Mouse (Mus musculus) thymus, adult 2 months (tissue): ENCODE measurements around the gene Fbxl14. TPM values are rescaled to one million over a fixed set of nuclear protein-coding genes. Genes with fewer than 3 reads are reported as not detected.

Source experiments
- DNase-seq: peaks from one replicate; pipeline ENCODE4 v3.0.0; 2021
- H3K27ac ChIP-seq: fragments of 200-500 bp; 2 replicates; pipeline ENCODE4 v1.5.1; 2012; ENCODE audit warnings: low read length, control low read depth; ENCODE audit not compliant: control insufficient read depth, insufficient read depth
- H3K27me3 ChIP-seq: fragments of 200-500 bp; 2 replicates; pipeline ENCODE4 v1.6.1; 2012; ENCODE audit warnings: mild to moderate bottlenecking, low read length, moderate library complexity, mixed read lengths; ENCODE audit not compliant: control insufficient read depth, insufficient read depth
- H3K36me3 ChIP-seq: fragments of 200-500 bp; 2 replicates; pipeline ENCODE4 v1.6.1; 2012; ENCODE audit warnings: mild to moderate bottlenecking, low read length, moderate library complexity; ENCODE audit not compliant: control insufficient read depth, insufficient read depth
- H3K4me1 ChIP-seq: fragments of 200-500 bp; replicated peaks from 2 replicates; pipeline ENCODE4 v1.6.1; 2012; ENCODE audit warnings: low read length; ENCODE audit not compliant: control insufficient read depth, insufficient read depth
- H3K4me3 ChIP-seq: fragments of 200-500 bp; 2 replicates; pipeline ENCODE4 v1.5.1; 2012; ENCODE audit warnings: mild to moderate bottlenecking, low read length, control low read depth, moderate library complexity; ENCODE audit not compliant: control insufficient read depth, insufficient read depth
- CTCF ChIP-seq: fragments of 200-500 bp; IDR thresholded peaks from 2 replicates; pipeline ENCODE4 v1.5.1; 2012; ENCODE audit warnings: mild to moderate bottlenecking, control low read depth, low read length, moderate library complexity, borderline replicate concordance; ENCODE audit not compliant: control insufficient read depth, poor library complexity, insufficient read depth; ENCODE audit errors: extremely low read depth
- POLR2A ChIP-seq: fragments of 200-500 bp; IDR thresholded peaks from 2 replicates; pipeline ENCODE4 v1.6.1; 2012; ENCODE audit warnings: mild to moderate bottlenecking, low read length, control low read depth, moderate library complexity; ENCODE audit not compliant: control insufficient read depth, poor library complexity, insufficient read depth; ENCODE audit errors: extremely low read depth
- WGBS: fragments of 180-500 bp; shearing (Covaris S2); methylation state at CpG from one replicate; pipeline ENCODE4 v1.1.7; 2018; 5-methylcytosine and 5-hydroxymethylcytosine counted together
- polyA plus RNA-seq: library from polyadenylated mRNA; depleted of rRNA; stranded (reverse); fragments of >200 nt; gene quantifications from 2 replicates; pipeline ENCODE4 v1.2.3, GENCODE M21; 2012

Gene Fbxl14
- polyA plus RNA-seq, 1 experiment, result 355 TPM

GRCm38 (mm10) chr6:119486381-119487084 lies 7.1 kb downstream of the Fbxl14 start:
- no peak for DNase-seq
- WGBS, result 96% methylated on average over 12 of the region's 12 CpGs
- TF ChIP-seq POLR2A, result no peak
- TF ChIP-seq CTCF, result no peak
- Histone ChIP-seq H3K27me3 (no peaks in the 10 kb centered on the region), H3K27ac (no peak overlapping the region), H3K4me1 (peaks cover 20% of the 10 kb centered on the region), H3K36me3 (peaks cover 12% of the 10 kb centered on the region; the same call in 1 of the 2 replicates), H3K4me3 (no peak overlapping the region)

GRCm38 (mm10) chr6:119487085-119487458 lies 7.6 kb downstream of the Fbxl14 start:
- H3K27ac ChIP-seq, result no peak overlapping the region
- H3K4me1 ChIP-seq, result peaks cover 20% of the 10 kb centered on the region
- H3K4me3 ChIP-seq, result no peak overlapping the region
- WGBS, result 98% methylated on average over 7 of the region's 7 CpGs
- TF ChIP-seq CTCF (no peak), POLR2A (no peak)
- no peak for DNase-seq
- H3K36me3 ChIP-seq, result peaks cover 12% of the 10 kb centered on the region; the same call in 1 of the 2 replicates
- H3K27me3 ChIP-seq, result no peaks in the 10 kb centered on the region

GRCm38 (mm10) chr6:119487619-119488018 lies 8.2 kb downstream of the Fbxl14 start:
- 97% methylated on average over 9 of the region's 9 CpGs for WGBS
- Histone ChIP-seq H3K27ac (no peak overlapping the region), H3K4me3 (no peak overlapping the region), H3K27me3 (no peaks in the 10 kb centered on the region), H3K36me3 (peaks cover 12% of the 10 kb centered on the region; the same call in 1 of the 2 replicates), H3K4me1 (peaks cover 20% of the 10 kb centered on the region)
- DNase-seq, result no peak
- TF ChIP-seq POLR2A (no peak), CTCF (no peak)

- H3K36me3 ChIP-seq, result no peaks in the 10 kb centered on the region
- H3K4me1 ChIP-seq, result peaks cover 6% of the 10 kb centered on the region
- H3K4me3 ChIP-seq, result no peak overlapping the region
- TF ChIP-seq POLR2A (no peak), CTCF (no peak)
- DNase-seq, result peak; percentile 66
- 17% methylated on average over 5 of the region's 5 CpGs for WGBS
- H3K27me3 ChIP-seq, result no peaks in the 10 kb centered on the region
- H3K27ac ChIP-seq, result no peak overlapping the region
Measured at GRCm38 (mm10) chr6:119489765-119490164, 10.3 kb downstream of the Fbxl14 start.

- Histone ChIP-seq H3K27me3 (no peaks in the 10 kb centered on the region), H3K36me3 (no peaks in the 10 kb centered on the region), H3K27ac (no peak overlapping the region), H3K4me1 (peaks cover 7% of the 10 kb centered on the region; the same call in 1 of the 2 replicates), H3K4me3 (no peak overlapping the region)
- TF ChIP-seq CTCF (no peak), POLR2A (no peak)
- WGBS, result 91% methylated on average over 11 of the region's 11 CpGs
- DNase-seq, result no peak
Measured at GRCm38 (mm10) chr6:119490549-119490948, 11.1 kb downstream of the Fbxl14 start.

GRCm38 (mm10) chr6:119491006-119491405 lies 11.5 kb downstream of the Fbxl14 start:
- TF ChIP-seq POLR2A, result no peak
- TF ChIP-seq CTCF, result no peak
- WGBS, result 91% methylated on average over 11 of the region's 11 CpGs
- H3K4me1 ChIP-seq, result 0 out of 2 replicates have a peak, but pooled peaks cover 5% of the 10 kb centered on the region

GRCm38 (mm10) chr6:119491997-119492629 lies 12.6 kb downstream of the Fbxl14 start:
- TF ChIP-seq POLR2A (no peak), CTCF (no peak)
- no peak overlapping the region for H3K4me3 ChIP-seq
- H3K27me3 ChIP-seq, result no peaks in the 10 kb centered on the region
- no peak for DNase-seq
- no peaks in the 10 kb centered on the region for H3K36me3 ChIP-seq
- WGBS, result 93% methylated on average over 9 of the region's 9 CpGs
- no peak overlapping the region for H3K27ac ChIP-seq
- 0 out of 2 replicates have a peak, but pooled peaks cover 5% of the 10 kb centered on the region for H3K4me1 ChIP-seq

More at GRCm38 (mm10) chr6:119491006-119491405, 11.5 kb downstream of the Fbxl14 start:
- no peak overlapping the region for H3K27ac ChIP-seq
- no peaks in the 10 kb centered on the region for H3K27me3 ChIP-seq
- H3K36me3 ChIP-seq, result no peaks in the 10 kb centered on the region
- no peak overlapping the region for H3K4me3 ChIP-seq
- DNase-seq, result no peak
